Mouse (Mus musculus): ENCODE data around the gene Gm42906.

GRCm38 (mm10) chr5:151022026-151022425, 405.9 kb downstream of the Gm42906 start:
- TF ChIP-seq POLR2A (IDR thresholded peaks at IDR 0.05; ENCODE audit: low read depth, low read length) (no peak), CTCF (IDR thresholded peaks at IDR 0.05; ENCODE audit: extremely low read depth, insufficient read length, insufficient replicate concordance, low read depth, low read length) (no peak)
